Mouse (Mus musculus) brown adipose tissue, adult 24 weeks (tissue): ENCODE results near the gene Sit1. TPM values are rescaled to one million over a fixed set of nuclear protein-coding genes. Genes with fewer than 3 reads are reported as not detected.
A peak's percentile ranks its signal among the peaks of the same experiment; 100 is the strongest.

Experiments
- H3K27ac ChIP-seq: fragments of 200-500 bp; replicated peaks from 2 replicates; pipeline ENCODE4 v1.5.1; 2012; ENCODE audit warnings: low read depth, mild to moderate bottlenecking, low read length
- H3K4me1 ChIP-seq: fragments of 200-500 bp; 2 replicates; pipeline ENCODE4 v1.6.1; 2012; ENCODE audit warnings: low read length, mixed read lengths; ENCODE audit not compliant: control insufficient read depth, insufficient read depth, insufficient read length
- H3K4me3 ChIP-seq: fragments of 200-500 bp; 2 replicates; pipeline ENCODE4 v1.5.1; 2012; ENCODE audit warnings: low read depth, mild to moderate bottlenecking, low read length, moderate library complexity; ENCODE audit not compliant: insufficient read depth
- polyA plus RNA-seq: library from polyadenylated mRNA; stranded (reverse); fragments of >200 nt; gene quantifications from 2 replicates; pipeline ENCODE4 v1.2.4, GENCODE M21; 2012; ENCODE audit not compliant: missing spikeins, insufficient read depth, insufficient read length

The Sit1 gene
- polyA plus RNA-seq, result not detected in 2 replicates

DNA sequence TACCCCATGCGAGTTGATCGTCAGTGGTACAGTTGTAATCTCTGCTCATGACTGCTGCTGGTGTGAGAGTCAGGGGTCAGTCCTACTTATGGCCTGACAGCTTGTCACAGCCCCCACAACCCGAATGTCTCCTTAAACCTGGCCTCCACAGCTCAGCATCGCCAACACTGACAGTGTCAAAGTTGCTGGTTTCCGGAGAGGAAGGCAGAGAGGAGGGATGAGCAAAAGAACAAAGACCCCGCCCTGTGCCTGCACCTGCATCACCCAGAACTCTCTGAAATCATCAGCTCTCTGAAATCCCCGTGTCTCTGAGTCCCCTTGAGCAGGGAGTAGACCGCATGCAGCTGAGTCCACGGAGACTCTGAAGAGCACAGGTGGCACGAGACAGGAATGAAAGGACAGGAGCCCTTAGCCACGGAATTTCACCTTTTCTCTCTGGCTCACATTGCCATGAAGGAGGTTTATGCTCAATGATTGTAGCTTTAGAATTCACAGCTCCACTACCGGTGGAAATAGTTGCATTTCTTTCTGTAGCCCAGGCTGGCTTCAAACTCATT, at the start of gene Sit1:
Gene Sit1, minus strand, starts transcription at position 200 of the 557 bp plus-strand sequence.
- Histone ChIP-seq H3K27ac (no peak within 1 kb of the TSS), H3K4me3 (no peak within 1 kb of the TSS), H3K4me1 (no peaks in the 10 kb centered on the region)

DNA sequence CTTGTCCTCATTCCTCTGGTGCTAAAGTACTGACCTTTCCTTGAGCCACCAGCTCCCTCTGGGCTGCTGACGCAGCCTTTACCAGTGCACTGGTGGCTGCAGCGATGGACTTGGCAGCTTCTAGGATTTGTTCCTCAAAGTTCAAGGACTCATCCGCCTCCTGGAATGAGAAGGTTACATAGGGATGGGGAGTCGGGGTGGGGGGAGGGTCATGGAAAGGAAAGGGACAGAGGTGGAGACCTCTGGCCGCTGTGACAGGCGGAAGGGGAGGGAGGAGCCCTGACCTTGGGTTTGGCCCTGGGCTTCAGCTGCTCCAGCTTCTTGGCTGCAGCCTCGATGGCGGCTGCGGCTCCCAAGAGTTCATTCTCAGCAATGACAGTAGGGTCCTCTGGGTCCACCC, 49.7 kb upstream of the Sit1 start:
- Histone ChIP-seq H3K27ac (no peak overlapping the region), H3K4me1 (no peaks in the 10 kb centered on the region)

DNA sequence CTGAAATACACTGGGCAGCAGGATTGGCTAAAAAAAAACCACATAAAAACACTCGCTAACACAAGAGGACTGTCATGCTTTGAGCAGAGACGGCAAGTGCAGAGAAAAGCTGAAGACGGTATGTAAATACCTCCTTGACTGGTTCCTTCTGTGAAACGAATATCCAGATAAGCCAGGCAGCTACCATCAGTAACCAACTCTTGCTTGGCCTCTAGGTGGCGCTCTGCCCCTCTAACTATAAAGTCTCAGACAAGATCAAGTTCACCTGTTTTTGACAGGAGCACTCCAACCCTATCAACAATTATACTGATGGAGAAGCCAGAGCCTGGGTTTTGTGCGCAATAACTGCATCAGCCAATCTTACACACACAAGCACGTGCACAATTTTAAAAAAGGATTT, 47.0 kb upstream of the Sit1 start:
- H3K27ac ChIP-seq, result no peak overlapping the region
- H3K4me1 ChIP-seq, result no peaks in the 10 kb centered on the region
- no peak overlapping the region for H3K4me3 ChIP-seq

More for the DNA sequence above, 49.7 kb upstream of the Sit1 start:
- no peak overlapping the region for H3K4me3 ChIP-seq

DNA sequence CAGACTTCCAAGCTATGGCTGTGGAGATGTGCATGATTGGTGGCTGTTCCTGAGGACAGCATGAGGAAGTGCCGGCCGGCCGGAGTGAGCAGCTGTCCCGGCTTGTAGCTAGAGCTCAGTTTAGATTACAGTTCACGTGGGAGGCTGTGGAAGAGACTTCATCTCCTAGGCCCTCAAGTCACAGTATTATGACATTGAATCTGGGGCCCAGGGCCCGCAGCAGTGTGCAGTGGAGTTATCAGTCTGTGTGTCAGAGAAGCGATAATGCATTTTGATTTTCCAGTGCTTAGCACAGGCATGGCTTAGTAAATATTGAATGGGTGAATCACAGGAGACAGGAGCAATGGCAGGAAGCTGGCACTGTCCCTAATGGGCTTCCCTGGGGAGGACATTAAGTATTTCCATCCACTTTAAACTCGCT, 46.6 kb upstream of the Sit1 start:
- Histone ChIP-seq H3K4me3 (no peak overlapping the region), H3K4me1 (no peaks in the 10 kb centered on the region), H3K27ac (no peak overlapping the region)

GRCm38 (mm10) chr4:43528487-43528886, 45.0 kb upstream of the Sit1 start:
- Histone ChIP-seq H3K27ac (no peak overlapping the region), H3K4me1 (0 out of 2 replicates have a peak, but pooled peaks cover 2% of the 10 kb centered on the region), H3K4me3 (no peak overlapping the region)

DNA sequence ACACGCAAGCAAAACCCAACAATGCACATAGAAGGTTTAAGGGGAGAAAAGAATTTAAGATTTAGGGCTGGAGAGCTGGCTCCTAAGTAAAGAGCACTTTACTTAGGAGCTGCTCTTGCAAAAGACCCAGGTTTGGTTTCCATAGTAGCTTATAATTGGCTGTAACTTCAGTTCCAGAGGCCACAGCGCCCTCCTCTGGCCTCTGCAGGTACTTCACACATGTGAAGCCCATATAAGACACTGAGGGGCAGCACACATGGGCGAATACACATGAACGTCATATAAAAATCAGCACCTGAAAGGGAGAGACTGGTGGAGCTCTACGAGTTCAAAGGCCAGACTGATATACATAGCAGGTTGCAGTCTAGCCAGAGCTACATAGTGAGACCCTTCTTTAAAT, 44.3 kb upstream of the Sit1 start:
- 0 out of 2 replicates have a peak, but pooled peaks cover 2% of the 10 kb centered on the region for H3K4me1 ChIP-seq
- H3K27ac ChIP-seq, result no peak overlapping the region
- no peak overlapping the region for H3K4me3 ChIP-seq

- Histone ChIP-seq H3K4me1 (peaks cover 2% of the 10 kb centered on the region; the same call in 1 of the 2 replicates), H3K4me3 (no peak overlapping the region), H3K27ac (no peak overlapping the region)
These were observed 36.4 kb upstream of the Sit1 start for GRCm38 (mm10) chr4:43519956-43520355.

DNA sequence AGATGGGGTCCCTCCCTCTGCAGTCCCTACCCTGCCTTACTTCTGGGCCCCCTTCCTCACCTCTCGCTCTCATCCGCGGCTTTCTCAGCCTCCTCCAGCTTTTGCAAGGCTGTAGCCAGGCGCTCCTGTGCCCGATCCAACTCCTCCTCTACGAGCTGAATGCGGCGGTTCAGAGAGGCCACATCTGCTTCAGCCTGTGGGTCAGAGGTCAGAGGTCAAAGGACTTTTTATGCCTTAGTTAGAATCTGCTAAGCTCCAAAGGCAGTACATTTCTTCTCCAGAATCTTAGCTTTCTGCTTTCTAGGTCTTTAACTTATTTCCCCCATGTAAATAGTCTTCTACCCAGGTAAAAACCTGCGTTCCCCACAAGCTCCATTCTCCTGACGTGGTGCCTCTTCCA, 36.0 kb upstream of the Sit1 start:
- Histone ChIP-seq H3K4me3 (no peak overlapping the region), H3K27ac (no peak overlapping the region), H3K4me1 (peaks cover 2% of the 10 kb centered on the region; the same call in 1 of the 2 replicates)

DNA sequence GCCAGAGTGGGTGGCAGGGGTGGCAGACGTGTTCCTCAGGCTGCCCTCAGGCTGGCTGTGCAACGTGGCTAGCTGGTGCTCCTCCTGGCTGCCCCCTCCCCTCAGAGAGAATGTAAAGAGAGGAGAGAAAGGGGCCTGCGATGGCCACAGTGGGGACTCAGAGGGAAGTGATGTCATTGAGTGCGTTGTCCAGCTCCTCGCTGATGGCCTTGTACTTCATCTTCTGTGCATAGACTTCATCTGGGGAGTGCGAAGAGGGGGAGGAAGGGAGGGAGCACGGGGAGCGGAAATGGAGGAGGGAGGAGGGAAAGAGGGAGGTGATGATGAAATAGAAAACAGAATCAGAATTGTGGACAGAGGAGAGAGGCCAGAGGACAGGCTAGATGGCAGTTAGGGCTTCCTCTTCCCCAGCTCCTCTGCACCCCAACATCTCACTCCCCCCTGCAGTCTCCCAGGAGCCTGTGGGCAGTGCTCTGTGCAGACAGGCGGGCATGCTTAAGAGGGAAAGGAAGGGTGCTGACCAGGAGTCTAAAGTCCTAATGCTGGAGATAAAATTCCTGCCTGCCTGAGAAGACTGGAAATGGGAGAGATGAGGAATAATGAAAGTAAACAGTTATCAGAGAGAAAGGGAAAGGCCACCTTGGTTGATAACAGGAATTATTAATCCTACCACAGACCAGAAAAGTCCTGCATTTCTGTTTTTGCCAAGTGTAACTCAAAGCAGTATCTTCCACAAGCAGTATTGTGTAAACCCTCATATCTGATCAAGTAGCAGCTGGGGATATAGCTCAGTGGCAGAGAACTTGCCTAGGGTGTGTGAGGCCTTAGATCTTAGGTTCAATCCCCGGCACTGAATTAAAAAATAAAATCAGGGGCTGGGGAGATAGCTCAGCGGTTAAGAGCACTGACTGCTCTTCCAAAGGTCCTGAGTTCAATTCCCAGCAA, 32.5 kb upstream of the Sit1 start:
- Histone ChIP-seq H3K4me3 (no peak overlapping the region), H3K27ac (no peak overlapping the region), H3K4me1 (no peaks in the 10 kb centered on the region; the same call in 1 of the 2 replicates)

GRCm38 (mm10) chr4:43513791-43514190, 30.3 kb upstream of the Sit1 start:
- Histone ChIP-seq H3K27ac (no peak overlapping the region), H3K4me1 (0 out of 2 replicates have a peak, but pooled peaks cover 2% of the 10 kb centered on the region), H3K4me3 (no peak overlapping the region)

DNA sequence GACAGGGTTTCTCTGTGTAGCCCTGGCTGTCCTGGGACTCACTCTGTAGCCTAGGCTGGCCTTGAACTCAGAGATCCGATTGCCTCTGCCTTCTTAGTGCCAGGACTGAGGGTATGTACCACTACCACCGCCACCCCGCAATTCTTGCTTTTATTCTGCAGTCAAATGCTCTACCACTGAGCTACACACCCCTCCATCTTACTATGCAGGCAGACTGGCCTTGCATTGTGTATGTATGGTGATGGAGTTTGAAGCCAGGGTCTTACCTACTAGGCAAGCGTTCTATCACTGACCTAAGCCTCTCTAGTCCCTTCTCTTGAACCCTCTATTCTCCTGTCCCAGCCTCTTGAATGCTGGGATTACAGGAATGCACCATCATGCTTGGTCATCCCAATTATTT, 29.8 kb upstream of the Sit1 start:
- Histone ChIP-seq H3K4me1 (peaks cover 2% of the 10 kb centered on the region; the same call in 1 of the 2 replicates), H3K27ac (no peak overlapping the region), H3K4me3 (no peak overlapping the region)

DNA sequence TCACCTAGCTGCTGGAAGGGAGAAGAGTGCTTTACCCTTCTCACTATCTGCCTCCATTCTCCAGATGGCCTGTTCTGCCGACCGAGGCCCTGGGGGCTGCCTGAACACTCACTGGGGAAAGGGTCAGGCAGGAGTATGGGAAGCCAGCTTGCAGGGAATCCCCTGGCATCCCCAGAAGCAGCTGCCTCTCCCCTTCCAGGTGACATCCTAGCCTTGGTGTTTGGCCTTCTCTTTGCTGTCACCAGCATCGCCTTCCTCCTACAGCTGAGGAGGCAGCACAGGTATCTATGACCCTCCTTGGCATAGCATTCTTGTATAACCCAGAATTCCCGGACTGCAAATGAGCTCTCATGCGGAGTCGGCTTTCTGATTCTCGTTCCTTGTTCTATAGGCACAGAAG, 29.1 kb upstream of the Sit1 start:
- Histone ChIP-seq H3K4me3 (no peak overlapping the region), H3K4me1 (peaks cover 2% of the 10 kb centered on the region; the same call in 1 of the 2 replicates), H3K27ac (no peak overlapping the region)

GRCm38 (mm10) chr4:43511675-43512454, 28.3 kb upstream of the Sit1 start:
- H3K4me1 ChIP-seq, result peaks cover 2% of the 10 kb centered on the region; the same call in 1 of the 2 replicates
- no peak overlapping the region for H3K4me3 ChIP-seq
- no peak overlapping the region for H3K27ac ChIP-seq

DNA sequence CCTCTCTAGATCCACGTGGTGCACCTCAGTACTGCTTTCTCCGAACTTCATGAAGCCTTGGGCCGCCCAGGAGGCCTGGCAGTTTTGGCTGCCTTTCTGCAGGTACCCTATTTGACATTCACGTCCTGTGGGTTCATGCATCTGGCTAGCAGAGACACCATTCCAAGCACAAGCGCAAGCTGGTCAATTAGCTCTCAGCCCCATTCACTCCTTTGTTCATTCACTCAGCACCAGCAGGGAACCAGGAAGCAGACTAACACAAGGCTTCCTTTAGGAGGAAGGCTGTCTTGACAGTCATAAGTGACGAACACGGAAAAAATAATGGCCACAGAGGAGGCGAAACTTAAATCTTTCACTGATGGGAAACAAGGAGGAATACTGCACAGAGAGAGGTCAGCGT, 25.6 kb upstream of the Sit1 start:
- Histone ChIP-seq H3K27ac (no peak overlapping the region), H3K4me1 (peaks cover 2% of the 10 kb centered on the region; the same call in 1 of the 2 replicates), H3K4me3 (peak overlapping the region; percentile 63; the same call in 1 of the 2 replicates)

DNA sequence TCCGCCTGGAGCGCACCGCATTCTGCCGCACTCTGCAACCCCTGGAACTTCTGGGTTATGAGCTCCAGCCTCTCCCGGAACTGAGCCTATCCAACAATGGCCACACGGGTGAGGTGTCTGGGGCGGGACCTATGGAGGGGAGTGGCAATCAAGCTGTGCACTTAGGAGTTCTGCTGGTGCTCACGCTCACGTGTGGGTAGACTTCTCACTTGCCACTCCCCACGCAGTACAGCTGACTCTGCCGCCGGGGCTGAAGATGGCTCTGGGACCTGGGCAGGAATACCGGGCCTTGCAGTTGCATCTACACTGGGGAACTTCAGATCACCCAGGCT, 25.1 kb upstream of the Sit1 start:
- Histone ChIP-seq H3K27ac (no peak overlapping the region), H3K4me1 (peaks cover 2% of the 10 kb centered on the region; the same call in 1 of the 2 replicates), H3K4me3 (peak overlapping the region; percentile 63)
